Mouse (Mus musculus): ENCODE results near the gene Afap1. TPM values are rescaled to one million over a fixed set of nuclear protein-coding genes. Genes with fewer than 3 reads are reported as not detected.

The Afap1 gene
- 46.7 and 53.1 TPM in 2 replicates for polyA plus RNA-seq (2012; rRNA removed)

DNA sequence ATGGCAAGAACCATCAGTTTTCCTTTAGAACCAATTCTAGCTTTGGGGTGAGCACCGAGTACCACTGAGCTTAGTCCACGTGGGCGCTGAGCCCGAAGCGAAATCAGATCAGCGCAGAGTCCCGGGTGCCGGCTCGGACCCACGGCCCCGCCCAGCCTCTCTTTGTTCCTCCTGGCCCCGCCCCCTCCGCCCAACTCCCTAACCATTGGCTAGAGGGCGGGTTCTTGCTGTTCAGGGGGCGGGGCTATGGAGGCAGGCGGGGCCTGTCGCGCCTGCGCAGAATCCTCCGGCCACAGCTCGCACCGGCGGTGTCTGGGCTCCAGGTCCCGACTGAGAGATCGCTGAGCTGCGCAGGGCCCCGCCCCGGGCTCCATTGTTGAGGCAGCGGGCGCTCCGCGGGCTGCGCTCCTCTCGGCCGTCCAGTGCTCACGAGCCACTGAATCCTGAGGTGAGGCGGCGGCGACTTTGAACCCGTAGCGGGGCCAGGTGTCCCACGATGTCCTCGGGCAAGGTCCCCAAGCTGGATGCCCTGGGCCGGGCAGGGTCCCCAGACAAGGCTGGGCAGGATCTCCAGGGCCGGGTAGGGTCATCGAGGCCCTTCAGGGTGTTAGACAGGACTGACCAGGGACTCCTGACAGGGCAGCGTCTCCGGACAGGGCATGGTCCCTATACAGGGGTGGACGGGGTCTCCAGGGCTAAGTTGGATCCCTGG is at the start of gene Afap1:
Afap1 (plus strand) TSS at position 227 of the 712 bp plus-strand sequence.

Other genes starting within 250 kb of the Afap1 start
- 8.8 and 9.4 TPM in 2 replicates for gene Htra3, start 213.5 kb upstream of the Afap1 start, polyA plus RNA-seq (2012; rRNA removed)
- gene Sh3tc1, start 153.3 kb upstream of the Afap1 start, polyA plus RNA-seq (2012; rRNA removed) = 0.88 and 1.0 TPM in 2 replicates
- gene Ablim2, start 135.4 kb upstream of the Afap1 start, polyA plus RNA-seq (2012; rRNA removed) = 35.7 and 35.8 TPM in 2 replicates